Mouse (Mus musculus) MEL (cell line): ENCODE measurements around the gene Hoxb9. TPM values are rescaled to one million over a fixed set of nuclear protein-coding genes. Genes with fewer than 3 reads are reported as not detected.

ENCODE experiments used
- DNase-seq: peaks from one replicate; pipeline ENCODE4 v3.0.0; 2011; ENCODE audit warnings: low read depth, low spot score
- H3K27ac ChIP-seq: 2 replicates; pipeline ENCODE4 v1.5.1; 2012; ENCODE audit warnings: low read depth, mild to moderate bottlenecking, control low read depth, low read length, moderate library complexity; ENCODE audit not compliant: control insufficient read depth
- H3K27me3 ChIP-seq, 2 experiments: fragments of 150-350 bp in 1 of 2; sonication (generic) in 1 of 2; 2 replicates each; pipeline ENCODE4 v1.6.1; 2012; ENCODE audit warnings: low read length in 2 of 2, mild to moderate bottlenecking in 2 of 2, improper control_type of control experiment in 1 of 2, moderate library complexity in 1 of 2; ENCODE audit not compliant: insufficient read depth in 2 of 2, control insufficient read depth in 1 of 2
- H3K36me3 ChIP-seq, 2 experiments: 2 replicates each; pipeline ENCODE4 v1.6.1; 2012 to 2014; ENCODE audit warnings: low read length in 2 of 2, improper control_type of control experiment in 1 of 2, inconsistent platforms in 1 of 2, mild to moderate bottlenecking in 1 of 2; ENCODE audit not compliant: insufficient read depth in 2 of 2, control insufficient read depth in 1 of 2
- H3K4me1 ChIP-seq, 2 experiments: fragments of 150-350 bp in 1 of 2; sonication (generic) in 1 of 2; 2 replicates each; pipeline ENCODE4 v1.6.1; 2012; ENCODE audit warnings: low read length in 2 of 2, improper control_type of control experiment in 1 of 2, mild to moderate bottlenecking in 1 of 2; ENCODE audit not compliant: insufficient read depth in 2 of 2, control insufficient read depth in 1 of 2
- H3K4me3 ChIP-seq, 2 experiments: fragments of 150-350 bp in 1 of 2; sonication (generic) in 1 of 2; 2 replicates each; pipeline ENCODE4 v1.5.1; 2012; ENCODE audit warnings: low read depth in 2 of 2, low read length in 2 of 2, mild to moderate bottlenecking in 2 of 2, moderate library complexity in 2 of 2, control low read depth in 1 of 2, improper control_type of control experiment in 1 of 2; ENCODE audit not compliant: control insufficient read depth in 1 of 2, insufficient read depth in 1 of 2
- H3K79me2 ChIP-seq: 2 replicates; pipeline ENCODE4 v1.6.1; 2012; ENCODE audit warnings: mild to moderate bottlenecking, low read length, moderate library complexity; ENCODE audit not compliant: control insufficient read depth, poor library complexity, insufficient read depth
- H3K9ac ChIP-seq: 2 replicates; pipeline ENCODE4 v1.6.1; 2012; ENCODE audit warnings: low read depth, mild to moderate bottlenecking, control low read depth, low read length, moderate library complexity; ENCODE audit not compliant: control insufficient read depth, poor library complexity, severe bottlenecking
- H3K9me3 ChIP-seq: fragments of 150-350 bp; sonication (generic); replicated peaks from 2 replicates; pipeline ENCODE4 v1.6.1; 2012; ENCODE audit warnings: mild to moderate bottlenecking, low read length, improper control_type of control experiment, moderate library complexity; ENCODE audit not compliant: insufficient read depth
- BHLHE40 ChIP-seq: IDR thresholded peaks from 2 replicates; pipeline ENCODE4 v1.6.1; 2012; ENCODE audit warnings: low read depth, mild to moderate bottlenecking, inconsistent platforms, low read length, improper control_type of control experiment, borderline replicate concordance
- CHD1 ChIP-seq: IDR thresholded peaks from 2 replicates; pipeline ENCODE4 v1.6.1; 2012; ENCODE audit warnings: low read depth, mild to moderate bottlenecking, inconsistent platforms, low read length, improper control_type of control experiment
- E2F4 ChIP-seq: IDR thresholded peaks from 2 replicates; pipeline ENCODE4 v1.6.1; 2011; ENCODE audit warnings: low read depth, low read length, improper control_type of control experiment, borderline replicate concordance
- EP300 ChIP-seq, 2 experiments: IDR thresholded peaks; 2 replicates each; pipeline ENCODE4 v1.6.1; 2011; ENCODE audit warnings: improper control_type of control experiment in 2 of 2, low read length in 2 of 2, low read depth in 1 of 2, mild to moderate bottlenecking in 1 of 2
- ETS1 ChIP-seq: IDR thresholded peaks from 2 replicates; pipeline ENCODE4 v1.6.1; 2012; ENCODE audit warnings: low read depth, mild to moderate bottlenecking, inconsistent platforms, low read length, improper control_type of control experiment, moderate library complexity
- GABPA ChIP-seq: IDR thresholded peaks from 2 replicates; pipeline ENCODE4 v1.6.1; 2012; ENCODE audit warnings: low read depth, mild to moderate bottlenecking, inconsistent platforms, low read length, improper control_type of control experiment, moderate library complexity
- HCFC1 ChIP-seq: IDR thresholded peaks from 2 replicates; pipeline ENCODE4 v1.6.1; 2012; ENCODE audit warnings: low read depth, mild to moderate bottlenecking, inconsistent platforms, low read length, improper control_type of control experiment, moderate library complexity
- JUND ChIP-seq: IDR thresholded peaks from 2 replicates; pipeline ENCODE4 v1.6.1; 2011; ENCODE audit warnings: low read depth, mild to moderate bottlenecking, improper control_type of control experiment, low read length
- MAFK ChIP-seq: IDR thresholded peaks from 2 replicates; pipeline ENCODE4 v1.6.1; 2011; ENCODE audit warnings: low read depth, mild to moderate bottlenecking, low read length, improper control_type of control experiment, borderline replicate concordance
- MAX ChIP-seq: IDR thresholded peaks from 2 replicates; pipeline ENCODE4 v1.6.1; 2011; ENCODE audit warnings: low read length, improper control_type of control experiment
- MAZ ChIP-seq: IDR thresholded peaks from 2 replicates; pipeline ENCODE4 v1.6.1; 2012; ENCODE audit warnings: low read depth, mild to moderate bottlenecking, inconsistent platforms, low read length, improper control_type of control experiment
- MXI1 ChIP-seq: IDR thresholded peaks from 2 replicates; pipeline ENCODE4 v1.6.1; 2011; ENCODE audit warnings: mild to moderate bottlenecking, low read depth, low read length, improper control_type of control experiment
- NRF1 ChIP-seq: IDR thresholded peaks from 2 replicates; pipeline ENCODE4 v1.6.1; 2014; ENCODE audit warnings: low read depth, mild to moderate bottlenecking, inconsistent platforms, low read length, improper control_type of control experiment, moderate library complexity; ENCODE audit not compliant: poor library complexity, insufficient read depth, severe bottlenecking
- POLR2A ChIP-seq, 2 experiments: IDR thresholded peaks; 2 replicates each; pipeline ENCODE4 v1.6.1; 2011 to 2012; ENCODE audit warnings: low read length in 2 of 2, mild to moderate bottlenecking in 2 of 2, control low read depth in 1 of 2, improper control_type of control experiment in 1 of 2, low read depth in 1 of 2, moderate library complexity in 1 of 2; ENCODE audit not compliant: control insufficient read depth in 1 of 2, insufficient read depth in 1 of 2, poor library complexity in 1 of 2
- POLR2AphosphoS2 ChIP-seq: IDR thresholded peaks from 2 replicates; pipeline ENCODE4 v1.6.1; 2011; ENCODE audit warnings: low read length, improper control_type of control experiment
- POLR2AphosphoS5 ChIP-seq: IDR thresholded peaks from 2 replicates; pipeline ENCODE4 v1.6.1; 2012; ENCODE audit warnings: low read depth, borderline replicate concordance, mild to moderate bottlenecking, inconsistent platforms, low read length, moderate library complexity, mixed read lengths
- RAD21 ChIP-seq: IDR thresholded peaks from 2 replicates; pipeline ENCODE4 v1.6.1; 2011; ENCODE audit warnings: mild to moderate bottlenecking, low read depth, low read length, improper control_type of control experiment
- SIN3A ChIP-seq: IDR thresholded peaks from 2 replicates; pipeline ENCODE4 v1.6.1; 2012; ENCODE audit warnings: low read length, improper control_type of control experiment, inconsistent platforms
- SMC3 ChIP-seq: IDR thresholded peaks from 2 replicates; pipeline ENCODE4 v1.6.1; 2011; ENCODE audit warnings: low read depth, low read length, improper control_type of control experiment
- USF2 ChIP-seq, 2 experiments: IDR thresholded peaks; 2 replicates each; pipeline ENCODE4 v1.6.1; 2011 to 2012; ENCODE audit warnings: improper control_type of control experiment in 2 of 2, low read length in 2 of 2, borderline replicate concordance in 1 of 2, inconsistent platforms in 1 of 2, low read depth in 1 of 2, mild to moderate bottlenecking in 1 of 2; ENCODE audit not compliant: insufficient read depth in 1 of 2
- ZC3H11A ChIP-seq: IDR thresholded peaks from 2 replicates; pipeline ENCODE4 v1.6.1; 2012; ENCODE audit warnings: low read depth, mild to moderate bottlenecking, inconsistent platforms, low read length, improper control_type of control experiment
- ZKSCAN1 ChIP-seq: IDR thresholded peaks from 2 replicates; pipeline ENCODE4 v1.6.1; 2012; ENCODE audit warnings: low read depth, mild to moderate bottlenecking, inconsistent platforms, low read length, improper control_type of control experiment, moderate library complexity
- ZNF384 ChIP-seq: IDR thresholded peaks from 2 replicates; pipeline ENCODE4 v1.6.1; 2012; ENCODE audit warnings: low read depth, mild to moderate bottlenecking, inconsistent platforms, low read length, improper control_type of control experiment
- polyA plus RNA-seq, 2 experiments: library from polyadenylated mRNA; stranded (reverse) in 1 of 2; unstranded in 1 of 2; fragments of >175 nt in 1 of 2; fragments of >200 nt in 1 of 2; gene quantifications; 2 replicates each; pipeline versions ENCODE4 v1.2.1 to v1.2.4; 2012; ENCODE audit warnings: low replicate concordance in 2 of 2, low read depth in 1 of 2; ENCODE audit not compliant: insufficient read length in 2 of 2, insufficient read depth in 1 of 2, missing spikeins in 1 of 2
- total RNA-seq: library from RNA; depleted of rRNA; stranded (reverse); fragments of 300-350 nt; gene quantifications from 2 replicates; pipeline ENCODE4 v1.2.3, GENCODE M21; 2012

The Hoxb9 gene
- total and polyA plus RNA-seq, 3 experiments, result not detected

GRCm38 (mm10) chr11:96286739-96287385 lies 15.6 kb downstream of the Hoxb9 start:
- H3K27ac ChIP-seq, result no peak overlapping the region
- H3K4me1 ChIP-seq, result no peaks in the 10 kb centered on the region
- no peaks in the 10 kb centered on the region for H3K9me3 ChIP-seq
- DNase-seq, result no peak
- no peak overlapping the region for H3K4me3 ChIP-seq
- no peak for TF ChIP-seq NRF1
- no peak for TF ChIP-seq POLR2AphosphoS5
- no peak for TF ChIP-seq POLR2AphosphoS2
- no peak for TF ChIP-seq BHLHE40
- no peak for TF ChIP-seq MXI1
- TF ChIP-seq JUND, result no peak
- no peak for TF ChIP-seq MAFK
- TF ChIP-seq SIN3A, result no peak
- TF ChIP-seq E2F4, result no peak
- no peak for TF ChIP-seq MAZ
- no peak for TF ChIP-seq SMC3
- TF ChIP-seq ZNF384, result no peak
- no peak for TF ChIP-seq ETS1
- no peak for TF ChIP-seq GABPA
- TF ChIP-seq EP300 (IDR thresholded peaks at IDR 0.05; ENCODE audit: low read depth in 1 of 2, low read length in 2 of 2), result no peak
- TF ChIP-seq CHD1, result no peak
- no peak for TF ChIP-seq ZC3H11A
- TF ChIP-seq MAX, result no peak
- H3K79me2 ChIP-seq, result no peaks in the 10 kb centered on the region
- no peak overlapping the region for H3K9ac ChIP-seq
- H3K27me3 ChIP-seq, result peaks cover 3 to 6% of the 10 kb centered on the region in 2 experiments; a peak in 2 of 4 replicates
- H3K36me3 ChIP-seq, result no peaks in the 10 kb centered on the region

DNA sequence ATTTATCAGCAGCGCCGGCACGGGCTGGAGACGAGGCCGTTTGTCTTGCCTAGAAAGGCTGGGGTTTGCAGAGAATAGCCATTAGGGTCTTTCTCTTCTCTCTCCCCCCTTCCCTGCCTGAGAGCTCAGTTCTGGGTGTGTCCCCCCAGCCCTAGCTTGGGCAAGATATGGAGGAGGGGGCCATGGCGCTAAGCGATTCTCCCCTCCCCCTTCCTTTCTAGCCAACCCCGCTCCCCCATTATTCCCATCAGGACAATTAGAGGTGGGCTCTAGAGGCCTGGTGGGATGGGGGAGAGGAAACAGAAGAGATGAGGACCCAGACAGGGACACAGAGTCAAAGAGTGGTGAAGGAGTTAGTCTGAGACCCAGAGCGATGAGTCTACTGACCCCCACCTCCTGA lies 16.2 kb downstream of the Hoxb9 start:
- TF ChIP-seq SIN3A, result no peak
- TF ChIP-seq HCFC1, result no peak
- TF ChIP-seq ETS1, result no peak
- TF ChIP-seq E2F4, result no peak
- no peak for TF ChIP-seq NRF1
- TF ChIP-seq MXI1, result no peak
- no peak for TF ChIP-seq ZKSCAN1
- TF ChIP-seq CHD1, result no peak
- no peak for TF ChIP-seq RAD21
- TF ChIP-seq USF2 (IDR thresholded peaks at IDR 0.05; ENCODE audit: borderline replicate concordance in 1 of 2, insufficient read depth in 1 of 2, low read depth in 1 of 2, low read length in 2 of 2), result no peak
- no peak for TF ChIP-seq POLR2A (IDR thresholded peaks at IDR 0.05; ENCODE audit: control insufficient read depth in 1 of 2, insufficient read depth in 1 of 2, low read depth in 1 of 2, low read length in 2 of 2, poor library complexity in 1 of 2)
- TF ChIP-seq, all 39 proteins: peak for 0
- Histone ChIP-seq H3K4me1 (no peaks in the 10 kb centered on the region), H3K27ac (no peak overlapping the region), H3K27me3 (peaks cover 3 to 6% of the 10 kb centered on the region in 2 experiments; a peak in 2 of 4 replicates), H3K4me3 (no peak overlapping the region), H3K79me2 (no peaks in the 10 kb centered on the region), H3K9me3 (no peaks in the 10 kb centered on the region), H3K36me3 (no peaks in the 10 kb centered on the region), H3K9ac (no peak overlapping the region)
- no peak for DNase-seq
